In the genomic region with DNA sequence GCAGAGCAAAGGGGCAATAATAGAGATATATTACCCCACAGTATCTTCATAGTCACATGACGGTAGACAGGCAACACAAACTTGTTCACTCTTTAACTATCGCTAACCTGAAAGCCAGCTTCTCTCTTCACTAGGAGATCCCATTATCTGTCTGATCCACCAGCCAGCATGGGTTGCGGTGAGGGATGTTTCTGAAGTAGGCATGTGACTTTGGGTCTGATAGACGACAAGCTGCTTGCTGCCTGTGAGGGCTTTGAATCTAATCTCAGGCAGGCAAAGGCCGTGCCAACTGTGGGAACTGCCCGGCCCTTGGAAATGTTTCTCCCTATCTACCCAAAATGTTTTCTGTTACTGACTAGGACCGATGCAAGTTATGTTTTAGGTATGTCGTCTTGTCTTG, we compare ENCODE assay signal across 9 mouse cellular contexts. TPM values are rescaled to one million over a fixed set of nuclear protein-coding genes. Genes with fewer than 3 reads are reported as not detected.
DNase-seq lines count a peak whose midpoint lies in the region; ATAC-seq and TF ChIP-seq lines count a peak whose summit lies in the region.
"Had no signal": no experiment of that assay in that cellular context is flagged by ENCODE, and none has a peak within 500 bp of the region (broad histone marks: within the 10 kb centered on the region; RNA-seq: fewer than 3 reads in every experiment).

No protein-coding gene starts in this region.

- H3K36me3 ChIP-seq in kidney, postnatal 0 days (ENCODE audit: insufficient read depth, low read length) = peaks cover 15% of the 10 kb centered on the region
- peaks cover 4% of the 10 kb centered on the region; the same call in 1 of the 2 replicates for H3K36me3 ChIP-seq in liver, embryonic 11.5 days (ENCODE audit: control insufficient read depth, insufficient read depth, low read length)

- ATAC-seq in kidney, postnatal 0 days (replicated peaks; ENCODE audit: low FRiP score, low read depth) = no peak
- peak; percentile 90 for ATAC-seq in liver, embryonic 11.5 days (replicated peaks; ENCODE audit: low FRiP score)

- H3K4me1 ChIP-seq in kidney, postnatal 0 days (replicated peaks; ENCODE audit: insufficient read depth, low read length) = no peaks in the 10 kb centered on the region
- H3K4me1 ChIP-seq in liver, embryonic 11.5 days (replicated peaks; ENCODE audit: control insufficient read depth, insufficient read depth, low read length) = peaks cover 10% of the 10 kb centered on the region

- WGBS in kidney, postnatal 0 days = 81% methylated on average over 8 of the region's 8 CpGs
- WGBS in liver, embryonic 11.5 days = 44% methylated on average over 8 of the region's 8 CpGs

- TF ChIP-seq CTCF in kidney, postnatal 0 days (IDR thresholded peaks at IDR 0.05; ENCODE audit: low read depth) = no peak

- DNase-seq in kidney, postnatal 0 days (ENCODE audit: low spot score) = no peak
- no peak for DNase-seq in kidney, adult 11 months
- peak; percentile 91 for DNase-seq in c-Kit-positive CD71-positive TER-119-negative erythroid progenitor cells, embryonic 14.5 days (ENCODE audit: low read depth)
- peak; percentile 11 to 34 for DNase-seq in heart, adult 9 months (ENCODE audit: low spot score in 2 of 2)
- DNase-seq in liver, embryonic 11.5 days (ENCODE audit: low spot score) = no peak
- no peak for DNase-seq in layer of hippocampus, adult 18-20 months (ENCODE audit: low spot score in 2 of 2)
- no peak for DNase-seq in urinary bladder, adult 2 months (ENCODE audit: low spot score)
- no peak for DNase-seq in thymus, postnatal 0 days (ENCODE audit: low spot score)

- H3K4me3 ChIP-seq in kidney, postnatal 0 days (replicated peaks; ENCODE audit: low read depth, low read length) = no peak overlapping the region
- peak overlapping the region; percentile 69 for H3K4me3 ChIP-seq in liver, embryonic 11.5 days (ENCODE audit: low read depth, low read length)

- no peaks in the 10 kb centered on the region for H3K27me3 ChIP-seq in kidney, postnatal 0 days (ENCODE audit: insufficient read depth, low read length)
- no peaks in the 10 kb centered on the region for H3K27me3 ChIP-seq in liver, embryonic 11.5 days (replicated peaks; ENCODE audit: control insufficient read depth, insufficient read depth, low read length)
- H3K27me3 ChIP-seq: neural tube, embryonic 13.5 days had no signal

- H3K9me3 ChIP-seq in kidney, postnatal 0 days (replicated peaks; ENCODE audit: low read length) = no peaks in the 10 kb centered on the region
- H3K9me3 ChIP-seq in liver, embryonic 11.5 days (ENCODE audit: control insufficient read depth, low read length) = no peaks in the 10 kb centered on the region
- H3K9me3 ChIP-seq: neural tube, embryonic 13.5 days had no signal

- H3K27ac ChIP-seq in kidney, postnatal 0 days = no peak overlapping the region
- peak overlapping the region; percentile 88 for H3K27ac ChIP-seq in liver, embryonic 11.5 days (ENCODE audit: low read depth, low read length)
- H3K27ac ChIP-seq: neural tube, embryonic 13.5 days had no signal

- H3K9ac ChIP-seq in kidney, postnatal 0 days (ENCODE audit: low read depth, low read length) = no peak overlapping the region
- H3K9ac ChIP-seq in liver, embryonic 11.5 days (ENCODE audit: low read depth, low read length) = peak overlapping the region; percentile 48; the same call in 1 of the 2 replicates

- peak overlapping the region; percentile 87; the same call in 1 of the 2 replicates for H3K4me2 ChIP-seq in kidney, postnatal 0 days (ENCODE audit: low read length)
- peak overlapping the region; percentile 79 for H3K4me2 ChIP-seq in liver, embryonic 11.5 days

RNA-seq across cellular contexts. Expression of a gene that starts 3.0 kb away (rescaled TPM):
- polyA plus RNA-seq in kidney, postnatal 0 days (2015; fragmentation: Nextera tagmentation; extraction: Ambion mirVana) = 191 and 212 TPM in 2 replicates
- polyA plus RNA-seq in liver, embryonic 11.5 days (2014; fragmentation: Nextera tagmentation; extraction: Ambion mirVana) = 85.0 and 90.9 TPM in 2 replicates
- total RNA-seq in layer of hippocampus, adult 18-20 months (2021) = 10 to 100 TPM; 41.1 to 41.9 TPM
- 73.4 and 76.8 TPM in 2 replicates for polyA plus RNA-seq in urinary bladder, adult 2 months (2012; rRNA removed)
- polyA plus RNA-seq in thymus, postnatal 0 days (2015; fragmentation: Nextera tagmentation; extraction: Ambion mirVana) = 50.9 and 53.1 TPM in 2 replicates

RNA-seq across cellular contexts. Expression of a gene that starts 28.2 kb away (rescaled TPM):
- 23.7 and 26.4 TPM in 2 replicates for polyA plus RNA-seq in kidney, postnatal 0 days (2015; fragmentation: Nextera tagmentation; extraction: Ambion mirVana)
- 18.0 and 19.3 TPM in 2 replicates for polyA plus RNA-seq in liver, embryonic 11.5 days (2014; fragmentation: Nextera tagmentation; extraction: Ambion mirVana)
- 10 to 100 TPM; 24.6 to 27.1 TPM for total RNA-seq in layer of hippocampus, adult 18-20 months (2021)
- polyA plus RNA-seq in urinary bladder, adult 2 months (2012; rRNA removed) = 13.9 and 20.8 TPM in 2 replicates
- polyA plus RNA-seq in thymus, postnatal 0 days (2015; fragmentation: Nextera tagmentation; extraction: Ambion mirVana) = 6.8 and 7.0 TPM in 2 replicates

RNA-seq across cellular contexts. Expression of a gene that starts 50.3 kb away (rescaled TPM):
- 4.9 and 5.6 TPM in 2 replicates for polyA plus RNA-seq in kidney, postnatal 0 days (2015; fragmentation: Nextera tagmentation; extraction: Ambion mirVana)
- polyA plus RNA-seq in liver, embryonic 11.5 days (2014; fragmentation: Nextera tagmentation; extraction: Ambion mirVana) = 5.7 and 6.0 TPM in 2 replicates
- 10 to 100 TPM in 1 of 2 experiments, 1 to 10 TPM in 1; 9.8 to 11.2 TPM for total RNA-seq in layer of hippocampus, adult 18-20 months (2021)
- 7.9 and 8.2 TPM in 2 replicates for polyA plus RNA-seq in urinary bladder, adult 2 months (2012; rRNA removed)
- 6.7 and 6.9 TPM in 2 replicates for polyA plus RNA-seq in thymus, postnatal 0 days (2015; fragmentation: Nextera tagmentation; extraction: Ambion mirVana)

RNA-seq across cellular contexts. Expression of a gene that starts 50.6 kb away (rescaled TPM):
- 31.3 and 31.4 TPM in 2 replicates for polyA plus RNA-seq in kidney, postnatal 0 days (2015; fragmentation: Nextera tagmentation; extraction: Ambion mirVana)
- polyA plus RNA-seq in liver, embryonic 11.5 days (2014; fragmentation: Nextera tagmentation; extraction: Ambion mirVana) = 21.1 and 26.1 TPM in 2 replicates
- total RNA-seq in layer of hippocampus, adult 18-20 months (2021) = 10 to 100 TPM; 26.7 to 31.2 TPM
- polyA plus RNA-seq in urinary bladder, adult 2 months (2012; rRNA removed) = 26.4 and 32.5 TPM in 2 replicates
- polyA plus RNA-seq in thymus, postnatal 0 days (2015; fragmentation: Nextera tagmentation; extraction: Ambion mirVana) = 24.0 and 24.6 TPM in 2 replicates

Comparison
In these comparisons a context has a peak if more than half of its experiments do, and no peak if none do; other contexts are left out.
1. DNase-seq: peak in c-Kit-positive CD71-positive TER-119-negative erythroid progenitor cells, embryonic 14.5 days (single experiment) and heart, adult 9 months (2 of 2); none in kidney, postnatal 0 days (single experiment), kidney, adult 11 months (single experiment), liver, embryonic 11.5 days (single experiment), layer of hippocampus, adult 18-20 months (0 of 2), urinary bladder, adult 2 months (single experiment) and thymus, postnatal 0 days (single experiment).